Mouse (Mus musculus) limb, embryonic 12.5 days (tissue): Measurements from ENCODE around the gene Gm42688. TPM values are rescaled to one million over a fixed set of nuclear protein-coding genes. Genes with fewer than 3 reads are reported as not detected.

ENCODE experiments used
- ATAC-seq: fragments of 200-750 bp; cut with Nextera tagmentation; 2 replicates; pipeline ENCODE4 v1.8.0; 2017; ENCODE audit warnings: low read depth, moderate TSS enrichment; ENCODE audit not compliant: insufficient number of reproducible peaks, insufficient read depth, low FRiP score, low TSS enrichment
- H3K27ac ChIP-seq: fragments of 300-500 bp; sonication (generic); 2 replicates; pipeline ENCODE4 v1.5.1; 2016; ENCODE audit warnings: mild to moderate bottlenecking, moderate library complexity
- H3K27me3 ChIP-seq: fragments of 300-500 bp; sonication (generic); 2 replicates; pipeline ENCODE4 v1.6.1; 2016; ENCODE audit warnings: mild to moderate bottlenecking, moderate library complexity
- H3K36me3 ChIP-seq: fragments of 300-500 bp; sonication (generic); 2 replicates; pipeline ENCODE4 v1.6.1; 2016; ENCODE audit warnings: mild to moderate bottlenecking, moderate library complexity
- H3K4me1 ChIP-seq: fragments of 300-500 bp; sonication (generic); replicated peaks from 2 replicates; pipeline ENCODE4 v1.6.1; 2016
- H3K4me2 ChIP-seq: fragments of 300-500 bp; sonication (generic); 2 replicates; pipeline ENCODE4 v1.6.1; 2016; ENCODE audit warnings: mild to moderate bottlenecking, moderate library complexity
- H3K4me3 ChIP-seq: fragments of 300-500 bp; sonication (generic); replicated peaks from 2 replicates; pipeline ENCODE4 v1.5.1; 2016; ENCODE audit warnings: mild to moderate bottlenecking
- H3K9ac ChIP-seq: fragments of 300-500 bp; sonication (generic); replicated peaks from 2 replicates; pipeline ENCODE4 v1.6.1; 2016; ENCODE audit warnings: mild to moderate bottlenecking, moderate library complexity
- H3K9me3 ChIP-seq: fragments of 300-500 bp; sonication (generic); 2 replicates; pipeline ENCODE4 v1.6.1; 2016; ENCODE audit warnings: mild to moderate bottlenecking, moderate library complexity
- WGBS: fragments of 180-500 bp; shearing (Covaris S2); methylation state at CpG from one replicate; pipeline ENCODE4 v1.1.7; 2016; 5-methylcytosine and 5-hydroxymethylcytosine counted together
- polyA plus RNA-seq: library from polyadenylated mRNA; unstranded; fragments of >200 nt; fragmentation: Nextera tagmentation; extraction: Ambion mirVana; gene quantifications from 2 replicates; pipeline ENCODE4 v1.2.1, GENCODE M21; 2016

Gene Gm42688
- polyA plus RNA-seq, 1 experiment from 2014 or later, result 3.9 TPM

DNA sequence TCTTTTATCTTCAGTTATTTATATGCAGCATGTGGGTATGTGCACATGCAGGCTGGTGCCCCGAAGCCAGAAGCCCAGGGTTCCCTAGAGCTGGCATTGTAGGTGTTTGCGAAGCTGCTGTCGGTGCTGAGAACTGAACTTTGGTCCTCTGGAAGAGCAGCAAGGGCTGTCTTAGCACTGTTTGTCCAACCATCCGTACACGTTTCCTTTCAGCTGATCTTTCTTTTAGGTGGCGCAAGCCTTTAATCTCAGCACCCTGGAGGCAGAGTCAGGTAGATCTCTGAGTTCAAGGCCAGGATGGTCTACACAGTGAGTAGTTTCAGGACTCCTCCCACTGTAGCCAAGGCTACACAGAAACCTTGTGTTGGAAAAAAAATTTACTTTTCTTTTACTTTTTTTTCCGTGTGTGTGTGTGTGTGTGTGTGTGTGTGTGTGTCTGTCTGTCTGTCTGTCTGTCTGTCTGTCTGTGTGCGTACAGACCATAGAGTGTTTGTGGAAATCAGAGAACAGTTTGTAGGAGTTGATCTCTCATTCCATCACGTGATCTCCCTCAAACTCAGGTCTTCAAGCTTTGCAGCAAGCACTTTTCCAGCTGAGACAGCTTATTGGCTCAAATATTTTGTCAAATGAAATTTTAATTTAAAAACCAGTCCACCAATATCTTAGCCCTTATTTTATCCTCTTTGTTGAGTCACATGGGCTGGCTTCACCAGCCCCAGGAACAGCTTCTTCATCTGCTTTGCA is 30.9 kb downstream of the Gm42688 start:
- WGBS, result 88% methylated on average over 9 of the region's 9 CpGs
- ATAC-seq, result no peak
- no peaks in the 10 kb centered on the region for H3K27me3 ChIP-seq
- H3K9me3 ChIP-seq, result no peaks in the 10 kb centered on the region
- H3K4me2 ChIP-seq, result no peak overlapping the region
- no peak overlapping the region for H3K27ac ChIP-seq
- H3K36me3 ChIP-seq, result no peaks in the 10 kb centered on the region
- H3K9ac ChIP-seq, result no peak overlapping the region
- H3K4me1 ChIP-seq, result peaks cover 17% of the 10 kb centered on the region
- no peak overlapping the region for H3K4me3 ChIP-seq

GRCm38 (mm10) chr6:83134226-83134625 is 32.8 kb downstream of the Gm42688 start:
- Histone ChIP-seq H3K36me3 (0 out of 2 replicates have a peak, but pooled peaks cover under 1% of the 10 kb centered on the region), H3K27ac (no peak overlapping the region), H3K4me3 (no peak overlapping the region), H3K9ac (no peak overlapping the region), H3K9me3 (no peaks in the 10 kb centered on the region), H3K4me1 (peaks cover 34% of the 10 kb centered on the region), H3K4me2 (no peak overlapping the region), H3K27me3 (no peaks in the 10 kb centered on the region)
- 82% methylated on average over 3 of the region's 3 CpGs for WGBS
- no peak for ATAC-seq

DNA sequence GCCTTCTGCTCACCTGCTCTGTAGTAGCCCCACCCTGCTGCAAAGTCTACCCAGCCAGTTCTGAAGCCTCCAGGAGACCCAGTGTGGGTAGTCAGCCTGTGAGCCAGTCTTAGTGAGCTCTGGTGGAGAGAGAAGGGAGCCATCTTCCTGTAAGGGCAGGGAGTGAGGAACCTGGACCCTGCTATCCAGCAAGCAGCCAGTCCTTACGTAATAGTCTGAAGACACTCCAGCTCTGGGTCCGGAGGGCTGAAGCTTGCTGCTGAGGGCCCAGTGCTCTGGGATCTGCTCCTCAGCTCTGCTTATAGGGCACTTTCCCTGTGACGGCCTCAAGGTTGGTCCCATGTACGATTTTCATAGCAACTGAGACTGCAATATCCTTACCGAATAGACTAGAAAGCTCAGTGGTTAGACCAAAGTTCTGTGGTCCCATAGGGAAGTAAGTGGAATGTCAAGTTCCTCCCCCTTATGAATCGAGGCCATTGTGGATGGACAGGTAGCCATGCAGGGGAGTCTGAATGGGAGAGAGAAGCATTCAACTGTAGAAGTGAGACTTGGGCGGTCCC is 33.6 kb downstream of the Gm42688 start, which contains the start of gene Rtkn:
Gene Rtkn (plus strand): TSS at position 513 of the 563 bp plus-strand sequence.
- peak within 1 kb of the TSS; percentile 57 for H3K4me3 ChIP-seq
- peak within 1 kb of the TSS; percentile 91 for H3K9ac ChIP-seq
- no peaks in the 10 kb centered on the region for H3K27me3 ChIP-seq
- peak within 1 kb of the TSS; percentile 90 for H3K4me2 ChIP-seq
- H3K27ac ChIP-seq, result peak within 1 kb of the TSS; percentile 100
- H3K9me3 ChIP-seq, result no peaks in the 10 kb centered on the region
- WGBS, result 62% methylated on average over 7 of the region's 7 CpGs
- H3K4me1 ChIP-seq, result peaks cover 42% of the 10 kb centered on the region
- ATAC-seq, result no peak
- peaks cover 9% of the 10 kb centered on the region for H3K36me3 ChIP-seq

GRCm38 (mm10) chr6:83135571-83136161 is 34.2 kb downstream of the Gm42688 start:
- 2% methylated on average over 37 of the region's 37 CpGs for WGBS
- ATAC-seq, result no peak
- peaks cover 10% of the 10 kb centered on the region for H3K36me3 ChIP-seq
- peak overlapping the region; percentile 91 for H3K9ac ChIP-seq
- no peaks in the 10 kb centered on the region for H3K9me3 ChIP-seq
- peaks cover 45% of the 10 kb centered on the region for H3K4me1 ChIP-seq
- H3K4me3 ChIP-seq, result peak overlapping the region; percentile 57
- H3K27ac ChIP-seq, result peak overlapping the region; percentile 100
- H3K27me3 ChIP-seq, result no peaks in the 10 kb centered on the region
- peak overlapping the region; percentile 90 for H3K4me2 ChIP-seq

DNA sequence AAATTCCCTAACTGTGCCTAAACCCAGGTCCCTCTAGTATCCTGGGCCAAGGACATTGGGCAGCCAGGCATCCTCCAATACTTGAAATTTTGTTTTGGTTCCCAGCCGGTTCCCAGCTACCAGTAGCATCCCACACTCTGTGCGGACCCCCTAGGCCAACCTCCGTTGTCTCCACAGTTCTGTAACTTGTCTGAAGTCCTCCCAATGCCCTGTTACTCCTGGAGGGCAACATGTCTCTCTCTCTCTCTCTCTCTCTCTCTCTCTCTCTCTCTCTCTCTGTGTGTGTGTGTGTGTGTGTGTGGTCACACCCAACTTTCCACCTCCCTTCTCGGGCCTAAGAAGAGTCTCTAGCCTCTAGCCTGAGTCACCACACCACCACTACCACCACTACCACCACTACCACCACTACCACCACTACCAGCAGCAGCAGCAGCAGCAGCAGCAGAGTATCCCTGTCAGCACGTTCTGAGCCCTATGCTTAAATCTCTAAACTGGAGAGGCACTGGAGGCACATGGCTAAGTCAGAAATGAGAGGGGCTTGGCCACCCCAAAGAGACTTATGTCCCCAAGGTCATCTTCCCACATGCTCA is 35.0 kb downstream of the Gm42688 start:
- 17% methylated on average over 5 of the region's 5 CpGs for WGBS
- peaks cover 52% of the 10 kb centered on the region for H3K4me1 ChIP-seq
- H3K4me3 ChIP-seq, result peak overlapping the region; percentile 57
- peak overlapping the region; percentile 91 for H3K9ac ChIP-seq
- ATAC-seq, result no peak
- no peaks in the 10 kb centered on the region for H3K27me3 ChIP-seq
- no peaks in the 10 kb centered on the region for H3K9me3 ChIP-seq
- peak overlapping the region; percentile 90 for H3K4me2 ChIP-seq
- H3K36me3 ChIP-seq, result peaks cover 10% of the 10 kb centered on the region
- peak overlapping the region; percentile 100 for H3K27ac ChIP-seq

GRCm38 (mm10) chr6:83136881-83137575 is 35.6 kb downstream of the Gm42688 start:
- Histone ChIP-seq H3K36me3 (peaks cover 10% of the 10 kb centered on the region), H3K4me1 (peaks cover 59% of the 10 kb centered on the region), H3K4me3 (peak overlapping the region; percentile 57), H3K27me3 (no peaks in the 10 kb centered on the region; the same call in 1 of the 2 replicates), H3K27ac (peak overlapping the region; percentile 100), H3K9me3 (no peaks in the 10 kb centered on the region), H3K9ac (peak overlapping the region; percentile 91), H3K4me2 (peak overlapping the region; percentile 90)
- under 1% methylated on average over 25 of the region's 26 CpGs for WGBS
- peak; percentile 79 for ATAC-seq

DNA sequence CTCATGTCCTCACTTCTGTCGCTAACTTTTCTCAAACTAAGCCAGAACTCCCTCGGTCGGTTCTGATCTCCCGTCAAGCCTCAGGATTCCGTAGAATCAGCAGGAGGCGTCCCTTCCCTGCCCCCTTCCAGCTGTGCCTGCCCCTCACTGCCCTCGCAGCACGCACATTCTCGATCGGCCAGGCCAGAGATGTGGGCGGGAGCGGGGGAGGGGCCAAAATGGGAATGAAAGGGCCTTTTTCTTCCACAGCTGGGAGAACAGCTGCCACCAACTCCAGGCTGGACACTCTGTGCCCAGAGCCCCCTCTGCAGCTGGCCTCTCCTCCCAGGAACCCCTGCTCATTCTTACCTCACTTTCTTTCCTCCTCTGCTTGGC is 36.1 kb downstream of the Gm42688 start:
- Histone ChIP-seq H3K4me3 (peak overlapping the region; percentile 57), H3K9me3 (no peaks in the 10 kb centered on the region), H3K27ac (peak overlapping the region; percentile 100), H3K36me3 (peaks cover 10% of the 10 kb centered on the region), H3K4me2 (peak overlapping the region; percentile 90), H3K4me1 (peaks cover 64% of the 10 kb centered on the region), H3K27me3 (no peaks in the 10 kb centered on the region; the same call in 1 of the 2 replicates), H3K9ac (peak overlapping the region; percentile 91)
- ATAC-seq, result peak; percentile 82
- under 1% methylated on average over 12 of the region's 12 CpGs for WGBS

GRCm38 (mm10) chr6:83138056-83138455 is 36.6 kb downstream of the Gm42688 start:
- WGBS, result 1% methylated on average over 11 of the region's 11 CpGs
- Histone ChIP-seq H3K4me3 (peak overlapping the region; percentile 57), H3K9ac (peak overlapping the region; percentile 91), H3K27me3 (no peaks in the 10 kb centered on the region; the same call in 1 of the 2 replicates), H3K9me3 (no peaks in the 10 kb centered on the region), H3K4me1 (peaks cover 69% of the 10 kb centered on the region), H3K27ac (peak overlapping the region; percentile 100), H3K4me2 (peak overlapping the region; percentile 90), H3K36me3 (peaks cover 13% of the 10 kb centered on the region)
- ATAC-seq, result peak; percentile 10; the same call in 1 of the 2 replicates

DNA sequence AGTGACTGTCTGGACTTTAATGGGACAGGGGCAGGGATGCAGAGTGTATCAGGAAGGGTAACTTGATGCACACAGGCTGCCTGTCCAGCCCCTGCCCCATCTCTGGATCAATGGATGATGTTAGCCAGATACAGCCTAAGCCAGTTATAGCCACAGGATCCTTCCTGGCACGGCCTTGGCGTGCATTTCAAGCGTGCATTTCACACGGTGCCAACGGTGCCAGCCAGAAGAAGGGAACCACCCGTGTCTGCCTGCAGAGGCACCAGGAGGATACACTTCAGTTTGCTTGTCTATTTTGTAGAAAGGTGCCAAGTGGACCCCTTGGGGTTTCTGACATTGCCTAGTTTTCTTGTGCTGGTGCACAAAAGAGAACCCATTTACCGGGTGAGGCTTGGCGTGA is 38.6 kb downstream of the Gm42688 start:
- Histone ChIP-seq H3K27ac (0 out of 2 replicates have a peak overlapping the region, but pooled peaks have one; percentile 17), H3K9me3 (no peaks in the 10 kb centered on the region), H3K9ac (no peak overlapping the region; the same call in 1 of the 2 replicates), H3K4me3 (0 out of 2 replicates have a peak overlapping the region, but pooled peaks have one; percentile 6), H3K4me2 (peak overlapping the region; percentile 90; the same call in 1 of the 2 replicates), H3K27me3 (no peaks in the 10 kb centered on the region; the same call in 1 of the 2 replicates), H3K36me3 (peaks cover 15% of the 10 kb centered on the region), H3K4me1 (peaks cover 73% of the 10 kb centered on the region)
- 87% methylated on average over 8 of the region's 8 CpGs for WGBS
- no peak for ATAC-seq

DNA sequence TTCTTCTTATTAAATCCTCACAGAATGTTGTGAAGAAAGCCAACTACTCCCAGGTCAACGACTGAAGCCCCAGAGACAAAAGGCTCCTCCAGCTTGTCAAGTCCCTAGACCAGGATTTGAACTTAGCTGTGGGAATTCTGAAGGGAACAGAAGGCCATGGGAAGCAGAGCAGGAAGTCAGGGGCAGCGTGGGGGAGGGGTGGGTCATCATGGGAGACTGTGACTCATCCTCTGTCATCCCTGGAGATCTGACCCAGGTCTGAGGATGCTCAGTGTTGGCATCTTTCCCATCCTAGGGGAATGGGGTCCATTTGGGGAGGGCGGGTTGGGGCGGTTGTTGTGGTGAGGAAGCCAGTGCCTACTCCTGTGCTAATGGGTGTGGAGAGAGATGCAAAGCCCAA is 40.2 kb downstream of the Gm42688 start:
- Histone ChIP-seq H3K27ac (no peak overlapping the region), H3K36me3 (peaks cover 23% of the 10 kb centered on the region), H3K4me1 (peaks cover 65% of the 10 kb centered on the region), H3K4me2 (peak overlapping the region; percentile 73), H3K9ac (peak overlapping the region; percentile 61), H3K9me3 (no peaks in the 10 kb centered on the region), H3K4me3 (peak overlapping the region; percentile 36), H3K27me3 (no peaks in the 10 kb centered on the region; the same call in 1 of the 2 replicates)
- WGBS, result 29% methylated on average over 4 of the region's 4 CpGs
- ATAC-seq, result no peak
